Mouse (Mus musculus): ENCODE results near the gene Fam213a. TPM values are rescaled to one million over a fixed set of nuclear protein-coding genes. Genes with fewer than 3 reads are reported as not detected.

Gene Fam213a
- polyA plus RNA-seq, 1 experiment, result 3.2 TPM

DNA sequence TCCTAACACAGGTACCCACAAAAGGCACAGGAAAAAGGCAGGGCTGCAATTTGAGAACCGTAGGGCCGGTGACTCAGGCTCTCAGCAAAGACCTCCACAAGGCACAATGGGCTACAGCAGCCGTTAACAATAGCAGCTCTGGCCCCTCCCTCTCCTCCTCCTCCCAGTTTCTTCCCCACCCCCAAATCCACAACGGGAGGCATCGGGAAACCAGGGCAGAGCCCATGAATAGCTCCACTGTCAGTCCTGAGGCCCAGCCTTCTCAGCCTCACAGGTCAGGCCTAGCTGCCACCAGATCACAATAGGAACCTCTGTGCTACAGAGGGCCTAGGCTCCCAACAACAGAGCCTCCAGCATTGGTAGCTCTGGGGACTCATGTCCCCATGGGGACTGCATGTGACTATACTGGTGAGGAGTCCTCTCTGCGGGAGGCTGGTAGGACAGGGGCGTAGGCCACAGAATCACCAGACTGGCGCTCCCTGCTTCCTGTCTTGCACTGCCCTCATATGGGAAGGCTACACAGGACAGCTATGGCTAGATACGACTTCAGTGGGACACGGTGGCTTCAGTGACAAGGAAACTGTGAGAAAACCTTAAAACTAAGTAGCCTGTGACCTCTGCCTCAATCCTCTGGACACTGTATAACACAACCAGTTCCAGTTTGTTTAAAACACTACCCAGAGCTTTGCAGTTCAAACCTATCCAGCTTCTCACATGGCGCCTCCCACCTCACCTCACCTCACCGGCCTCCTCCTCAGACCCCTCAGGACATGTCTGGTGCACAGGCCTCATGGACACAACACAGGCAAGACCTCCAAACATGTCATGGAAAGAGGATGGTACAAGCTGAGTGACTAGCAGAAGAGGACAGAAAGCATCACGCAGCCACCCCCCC lies 57.1 kb downstream of the Fam213a start:
- peaks cover 8% of the 10 kb centered on the region for H3K36me3 ChIP-seq (ENCODE audit: control insufficient read depth, insufficient read depth)
- TF ChIP-seq MAX (IDR thresholded peaks at IDR 0.05) (peak; percentile 15), FOSL1 (IDR thresholded peaks at IDR 0.05; ENCODE audit: insufficient read depth, low read length, poor library complexity, severe bottlenecking) (no peak), CTCF (IDR thresholded peaks at IDR 0.05; ENCODE audit: control insufficient read depth, insufficient read depth, insufficient read length) (peak; percentile 2)
- H3K79me2 ChIP-seq (ENCODE audit: control insufficient read depth, insufficient read depth), result peaks cover 86% of the 10 kb centered on the region
- no peaks in the 10 kb centered on the region for H3K27me3 ChIP-seq (ENCODE audit: control insufficient read depth, insufficient read depth, insufficient read length)
- H3K79me3 ChIP-seq (ENCODE audit: low read depth), result peaks cover 68% of the 10 kb centered on the region
- no peak overlapping the region for H3K4me3 ChIP-seq (ENCODE audit: insufficient read depth, poor library complexity, severe bottlenecking)
- peak overlapping the region; percentile 58 for H3ac ChIP-seq (ENCODE audit: control insufficient read depth, insufficient read length, low read depth)

DNA sequence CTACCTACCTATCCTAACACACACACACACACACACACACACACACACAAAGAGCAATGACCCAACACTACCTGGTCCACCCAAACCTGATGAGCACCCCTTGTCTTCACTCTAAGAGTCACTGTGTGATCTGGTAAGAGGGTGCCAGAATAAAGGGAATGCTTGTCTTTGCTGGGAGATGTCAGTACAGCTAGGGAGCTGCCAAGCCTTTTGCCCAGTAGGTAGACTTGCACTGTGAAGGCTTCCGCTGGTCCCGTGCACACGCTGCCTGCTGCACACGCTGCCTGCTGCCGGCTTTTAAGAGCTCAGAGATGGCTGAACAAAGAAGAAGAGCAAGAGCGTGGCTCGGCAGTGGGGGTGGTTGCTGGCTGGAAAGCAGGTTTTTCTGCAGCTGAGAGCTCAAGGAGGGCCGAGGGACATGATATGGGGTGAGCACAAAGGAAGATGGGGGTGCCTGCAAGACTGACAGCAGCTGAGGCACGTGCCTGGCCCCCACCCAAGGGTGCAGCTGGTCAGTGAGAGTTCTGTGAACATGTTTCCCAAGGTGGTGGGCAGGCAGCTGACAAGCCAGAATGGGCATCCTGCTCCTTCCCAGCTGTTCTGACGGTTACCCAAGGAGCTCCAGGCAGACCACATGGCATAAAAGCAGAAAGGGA lies 57.9 kb downstream of the Fam213a start:
- H3K4me3 ChIP-seq (ENCODE audit: insufficient read depth, poor library complexity, severe bottlenecking), result no peak overlapping the region
- H3K79me3 ChIP-seq (ENCODE audit: low read depth), result peaks cover 76% of the 10 kb centered on the region
- H3K27me3 ChIP-seq (ENCODE audit: control insufficient read depth, insufficient read depth, insufficient read length), result no peaks in the 10 kb centered on the region
- peaks cover 92% of the 10 kb centered on the region for H3K79me2 ChIP-seq (ENCODE audit: control insufficient read depth, insufficient read depth)
- H3K36me3 ChIP-seq (ENCODE audit: control insufficient read depth, insufficient read depth), result peaks cover 8% of the 10 kb centered on the region
- peak overlapping the region; percentile 49 for H3ac ChIP-seq (ENCODE audit: control insufficient read depth, insufficient read length, low read depth)
- TF ChIP-seq MAX (IDR thresholded peaks at IDR 0.05), result peak; percentile 76
- TF ChIP-seq USF1 (IDR thresholded peaks at IDR 0.05; ENCODE audit: low read depth), result peak; percentile 45
- TF ChIP-seq MYOD1 (IDR thresholded peaks at IDR 0.05; ENCODE audit: control insufficient read depth, insufficient read length, low read depth), result peak; percentile 86
- TF ChIP-seq FOSL1 (IDR thresholded peaks at IDR 0.05; ENCODE audit: insufficient read depth, low read length, poor library complexity, severe bottlenecking), result no peak

DNA sequence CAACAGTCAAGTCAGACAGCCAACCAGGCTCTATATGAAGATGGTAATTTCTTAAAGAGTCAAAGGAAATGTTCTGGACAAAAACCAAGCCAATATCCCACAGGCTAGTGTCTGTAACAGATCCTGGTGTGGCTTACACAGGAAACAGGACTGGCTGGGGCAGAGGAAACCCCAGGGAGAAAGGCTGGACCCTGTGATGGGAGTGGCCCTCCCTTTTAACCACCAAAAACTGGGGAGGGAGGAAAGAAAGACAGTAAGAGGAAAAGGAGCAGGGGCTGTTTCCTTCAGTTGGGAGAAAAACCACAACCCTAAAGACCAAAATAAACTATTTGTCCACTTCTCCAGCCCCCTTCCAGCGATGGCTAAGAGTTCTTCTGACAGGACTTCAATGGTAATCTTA lies 58.4 kb downstream of the Fam213a start:
- Histone ChIP-seq H3K27me3 (ENCODE audit: control insufficient read depth, insufficient read depth, insufficient read length) (no peaks in the 10 kb centered on the region), H3K79me3 (ENCODE audit: low read depth) (peaks cover 77% of the 10 kb centered on the region), H3K79me2 (ENCODE audit: control insufficient read depth, insufficient read depth) (peaks cover 92% of the 10 kb centered on the region), H3K4me3 (ENCODE audit: insufficient read depth, poor library complexity, severe bottlenecking) (no peak overlapping the region), H3ac (ENCODE audit: control insufficient read depth, insufficient read length, low read depth) (no peak overlapping the region), H3K36me3 (ENCODE audit: control insufficient read depth, insufficient read depth) (peaks cover 8% of the 10 kb centered on the region)
- TF ChIP-seq MYOG (IDR thresholded peaks at IDR 0.05; ENCODE audit: control insufficient read depth, extremely low read depth, insufficient read length) (no peak), FOSL1 (IDR thresholded peaks at IDR 0.05; ENCODE audit: insufficient read depth, low read length, poor library complexity, severe bottlenecking) (no peak), MYOD1 (IDR thresholded peaks at IDR 0.05; ENCODE audit: control insufficient read depth, insufficient read length, low read depth) (no peak), CTCF (IDR thresholded peaks at IDR 0.05; ENCODE audit: control insufficient read depth, insufficient read depth, insufficient read length) (no peak), CEBPB (IDR thresholded peaks at IDR 0.05; ENCODE audit: low read depth) (no peak), USF1 (IDR thresholded peaks at IDR 0.05; ENCODE audit: low read depth) (no peak), MAX (IDR thresholded peaks at IDR 0.05) (no peak)

- TF ChIP-seq FOSL1 (IDR thresholded peaks at IDR 0.05; ENCODE audit: insufficient read depth, low read length, poor library complexity, severe bottlenecking) (no peak), USF1 (IDR thresholded peaks at IDR 0.05; ENCODE audit: low read depth) (no peak), MYOG (IDR thresholded peaks at IDR 0.05; ENCODE audit: control insufficient read depth, extremely low read depth, insufficient read length) (no peak), MYOD1 (IDR thresholded peaks at IDR 0.05; ENCODE audit: control insufficient read depth, insufficient read length, low read depth) (no peak), CEBPB (IDR thresholded peaks at IDR 0.05; ENCODE audit: low read depth) (no peak), CTCF (IDR thresholded peaks at IDR 0.05; ENCODE audit: control insufficient read depth, insufficient read depth, insufficient read length) (no peak), MAX (IDR thresholded peaks at IDR 0.05) (no peak)
- peaks cover 92% of the 10 kb centered on the region for H3K79me2 ChIP-seq (ENCODE audit: control insufficient read depth, insufficient read depth)
- no peaks in the 10 kb centered on the region for H3K27me3 ChIP-seq (ENCODE audit: control insufficient read depth, insufficient read depth, insufficient read length)
These were observed 60.2 kb downstream of the Fam213a start for GRCm38 (mm10) chr14:40953381-40953780.

DNA sequence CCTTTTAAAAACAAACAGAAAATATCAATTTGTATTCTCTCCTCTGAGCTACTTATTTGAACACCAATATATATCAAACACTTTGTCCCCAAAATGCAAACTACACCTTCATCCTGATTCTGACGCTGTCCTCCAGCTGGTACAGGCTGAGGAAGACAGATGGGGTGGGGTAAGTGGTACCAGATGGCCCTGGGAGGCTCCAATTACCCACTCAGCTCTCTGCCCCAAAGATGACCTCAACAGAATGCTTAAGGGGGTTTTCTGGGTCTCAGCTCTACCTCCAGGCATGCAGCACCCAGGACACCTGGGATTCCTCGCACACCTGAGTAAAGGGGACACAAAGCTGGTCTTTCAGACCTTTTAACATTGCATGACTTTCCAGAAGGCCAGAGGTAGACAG lies 60.9 kb downstream of the Fam213a start:
- peaks cover 8% of the 10 kb centered on the region for H3K36me3 ChIP-seq (ENCODE audit: control insufficient read depth, insufficient read depth)
- H3K4me3 ChIP-seq (ENCODE audit: insufficient read depth, poor library complexity, severe bottlenecking), result no peak overlapping the region
- peaks cover 69% of the 10 kb centered on the region for H3K79me3 ChIP-seq (ENCODE audit: low read depth)
- H3ac ChIP-seq (ENCODE audit: control insufficient read depth, insufficient read length, low read depth), result no peak overlapping the region
- H3K79me2 ChIP-seq (ENCODE audit: control insufficient read depth, insufficient read depth), result peaks cover 92% of the 10 kb centered on the region
- no peak for TF ChIP-seq USF1 (IDR thresholded peaks at IDR 0.05; ENCODE audit: low read depth)
- no peaks in the 10 kb centered on the region for H3K27me3 ChIP-seq (ENCODE audit: control insufficient read depth, insufficient read depth, insufficient read length)

More at GRCm38 (mm10) chr14:40953381-40953780, 60.2 kb downstream of the Fam213a start:
- peaks cover 70% of the 10 kb centered on the region for H3K79me3 ChIP-seq (ENCODE audit: low read depth)
- no peak overlapping the region for H3ac ChIP-seq (ENCODE audit: control insufficient read depth, insufficient read length, low read depth)
- peaks cover under 1% of the 10 kb centered on the region for H3K36me3 ChIP-seq (ENCODE audit: control insufficient read depth, insufficient read depth)
- no peak overlapping the region for H3K4me3 ChIP-seq (ENCODE audit: insufficient read depth, poor library complexity, severe bottlenecking)

- Histone ChIP-seq H3ac (ENCODE audit: control insufficient read depth, insufficient read length, low read depth) (no peak overlapping the region), H3K36me3 (ENCODE audit: control insufficient read depth, insufficient read depth) (peaks cover 9% of the 10 kb centered on the region), H3K27me3 (ENCODE audit: control insufficient read depth, insufficient read depth, insufficient read length) (no peaks in the 10 kb centered on the region), H3K79me3 (ENCODE audit: low read depth) (peaks cover 65% of the 10 kb centered on the region), H3K4me3 (ENCODE audit: insufficient read depth, poor library complexity, severe bottlenecking) (no peak overlapping the region), H3K79me2 (ENCODE audit: control insufficient read depth, insufficient read depth) (peaks cover 92% of the 10 kb centered on the region)
- TF ChIP-seq CTCF (IDR thresholded peaks at IDR 0.05; ENCODE audit: control insufficient read depth, insufficient read depth, insufficient read length) (no peak), MYOD1 (IDR thresholded peaks at IDR 0.05; ENCODE audit: control insufficient read depth, insufficient read length, low read depth) (no peak)
These were observed 61.3 kb downstream of the Fam213a start for GRCm38 (mm10) chr14:40952301-40952700.
